Mouse (Mus musculus) stomach, embryonic 14.5 days (tissue): ENCODE data around the gene Gda. TPM values are rescaled to one million over a fixed set of nuclear protein-coding genes. Genes with fewer than 3 reads are reported as not detected.

ENCODE experiments used
- ATAC-seq: fragments of 200-750 bp; cut with Nextera tagmentation; 2 replicates; pipeline ENCODE4 v1.8.0; 2017; ENCODE audit warnings: low read depth, moderate TSS enrichment; ENCODE audit not compliant: insufficient number of reproducible peaks, insufficient read depth, low FRiP score
- H3K27ac ChIP-seq: fragments of 300-500 bp; sonication (generic); 2 replicates; pipeline ENCODE4 v1.5.1; 2014; ENCODE audit warnings: mild to moderate bottlenecking, low read length, moderate library complexity, mixed read lengths
- H3K27me3 ChIP-seq: fragments of 300-500 bp; sonication (generic); 2 replicates; pipeline ENCODE4 v1.6.1; 2014; ENCODE audit warnings: low read length, control low read depth, mixed read lengths; ENCODE audit not compliant: control insufficient read depth, insufficient read depth
- H3K36me3 ChIP-seq: fragments of 300-500 bp; sonication (generic); 2 replicates; pipeline ENCODE4 v1.6.1; 2014; ENCODE audit warnings: mild to moderate bottlenecking, control low read depth, low read length, moderate library complexity, mixed read lengths; ENCODE audit not compliant: control insufficient read depth, insufficient read depth
- H3K4me1 ChIP-seq: fragments of 300-500 bp; sonication (generic); 2 replicates; pipeline ENCODE4 v1.6.1; 2014; ENCODE audit warnings: low read length, control low read depth, mixed read lengths; ENCODE audit not compliant: control insufficient read depth, insufficient read depth
- H3K4me2 ChIP-seq: fragments of 300-500 bp; sonication (generic); replicated peaks from 2 replicates; pipeline ENCODE4 v1.6.1; 2014; ENCODE audit warnings: low read depth, low read length, control low read depth
- H3K4me3 ChIP-seq: fragments of 300-500 bp; sonication (generic); 2 replicates; pipeline ENCODE4 v1.5.1; 2014; ENCODE audit warnings: low read depth, low read length, control low read depth
- H3K9ac ChIP-seq: fragments of 300-500 bp; sonication (generic); replicated peaks from 2 replicates; pipeline ENCODE4 v1.6.1; 2014; ENCODE audit warnings: low read depth, mild to moderate bottlenecking, control low read depth, low read length, moderate library complexity, mixed read lengths
- H3K9me3 ChIP-seq: fragments of 300-500 bp; sonication (generic); 2 replicates; pipeline ENCODE4 v1.6.1; 2016; ENCODE audit warnings: low read depth, low read length, control low read depth; ENCODE audit not compliant: control insufficient read depth
- WGBS: fragments of 180-500 bp; shearing (Covaris S2); extraction: QIAGEN DNeasy Blood & Tissue Kit; methylation state at CpG from one replicate; pipeline ENCODE4 v1.1.7; 2014; 5-methylcytosine and 5-hydroxymethylcytosine counted together
- polyA plus RNA-seq: library from polyadenylated mRNA; unstranded; fragments of >200 nt; fragmentation: Nextera tagmentation; extraction: Ambion mirVana; gene quantifications from 2 replicates; pipeline ENCODE4 v1.2.1, GENCODE M21; 2014

Gda gene
- polyA plus RNA-seq, result 0.07 and 0.15 TPM in 2 replicates

- WGBS, result 67% methylated on average over 2 of the region's 2 CpGs
Observed at GRCm38 (mm10) chr19:21473345-21473744, at the start of gene Gda. Gda (minus strand) TSS chr19:21473445.

GRCm38 (mm10) chr19:21520280-21520679 is 47.0 kb upstream of the Gda start:
- Histone ChIP-seq H3K27ac (no peak overlapping the region), H3K4me2 (no peak overlapping the region), H3K27me3 (no peaks in the 10 kb centered on the region), H3K4me1 (no peaks in the 10 kb centered on the region), H3K9ac (no peak overlapping the region), H3K4me3 (no peak overlapping the region), H3K9me3 (no peaks in the 10 kb centered on the region), H3K36me3 (no peaks in the 10 kb centered on the region)
- 67% methylated on average over 2 of the region's 2 CpGs for WGBS
- no peak for ATAC-seq

More at GRCm38 (mm10) chr19:21473345-21473744, at the start of gene Gda:
- no peak for ATAC-seq
- H3K4me2 ChIP-seq, result peak within 1 kb of the TSS; percentile 87
- no peaks in the 10 kb centered on the region for H3K36me3 ChIP-seq
- H3K4me1 ChIP-seq, result no peaks in the 10 kb centered on the region
- no peak within 1 kb of the TSS for H3K9ac ChIP-seq
- no peaks in the 10 kb centered on the region; the same call in 1 of the 2 replicates for H3K27me3 ChIP-seq
- no peaks in the 10 kb centered on the region; the same call in 1 of the 2 replicates for H3K9me3 ChIP-seq
- peak within 1 kb of the TSS; percentile 34 for H3K4me3 ChIP-seq
- H3K27ac ChIP-seq, result no peak within 1 kb of the TSS

- ATAC-seq, result peak; percentile 65; the same call in 1 of the 2 replicates
- no peak overlapping the region for H3K4me3 ChIP-seq
- no peak overlapping the region for H3K4me2 ChIP-seq
- H3K9ac ChIP-seq, result no peak overlapping the region
- H3K4me1 ChIP-seq, result no peaks in the 10 kb centered on the region
- H3K9me3 ChIP-seq, result no peaks in the 10 kb centered on the region
- no peaks in the 10 kb centered on the region for H3K36me3 ChIP-seq
- no peak overlapping the region for H3K27ac ChIP-seq
- no peaks in the 10 kb centered on the region for H3K27me3 ChIP-seq
- 55% methylated on average over 3 of the region's 3 CpGs for WGBS
Observed at GRCm38 (mm10) chr19:21510116-21510515, 36.9 kb upstream of the Gda start.

DNA sequence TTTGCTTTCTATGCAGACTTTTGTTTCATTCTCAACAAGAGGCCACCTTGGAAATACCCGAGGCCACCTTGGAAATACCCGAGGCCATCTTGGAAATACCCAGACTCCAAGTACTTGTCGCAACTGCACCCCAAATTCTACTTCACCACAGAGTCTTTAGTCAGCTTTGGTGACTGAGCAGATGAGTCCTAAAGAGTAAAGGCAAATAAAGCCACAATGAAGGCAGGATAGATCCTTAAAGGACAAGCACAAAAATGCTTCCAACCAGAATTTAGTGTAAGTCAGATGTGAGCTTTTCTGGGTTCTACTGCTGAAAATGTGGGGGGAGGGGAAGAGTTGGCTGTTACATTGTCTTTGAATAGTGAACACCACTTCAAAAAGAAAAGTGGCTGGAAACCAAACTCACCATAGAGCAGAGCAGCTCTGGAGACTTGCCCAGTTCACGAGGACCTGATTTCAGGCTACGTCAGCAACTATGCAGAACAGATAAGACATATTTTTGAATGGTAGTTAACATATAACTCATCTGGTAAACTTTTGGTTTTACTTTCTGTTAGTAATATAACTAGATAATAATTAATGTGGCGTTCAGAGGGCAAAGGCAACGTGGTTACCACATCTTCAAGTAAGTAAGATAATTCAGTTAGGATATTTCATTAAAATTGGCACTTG is 34.5 kb upstream of the Gda start:
- Histone ChIP-seq H3K4me1 (no peaks in the 10 kb centered on the region), H3K27me3 (no peaks in the 10 kb centered on the region), H3K9ac (no peak overlapping the region), H3K9me3 (no peaks in the 10 kb centered on the region), H3K4me3 (no peak overlapping the region), H3K4me2 (no peak overlapping the region), H3K27ac (no peak overlapping the region), H3K36me3 (no peaks in the 10 kb centered on the region)
- ATAC-seq, result no peak
- 80% methylated on average over 7 of the region's 7 CpGs for WGBS

- ATAC-seq, result no peak
- Histone ChIP-seq H3K4me1 (no peaks in the 10 kb centered on the region), H3K9me3 (no peaks in the 10 kb centered on the region), H3K4me3 (no peak overlapping the region), H3K36me3 (no peaks in the 10 kb centered on the region), H3K27me3 (no peaks in the 10 kb centered on the region), H3K9ac (no peak overlapping the region), H3K4me2 (no peak overlapping the region), H3K27ac (no peak overlapping the region)
- 90% methylated on average over 2 of the region's 2 CpGs for WGBS
Observed at GRCm38 (mm10) chr19:21507133-21507532, 33.9 kb upstream of the Gda start.

DNA sequence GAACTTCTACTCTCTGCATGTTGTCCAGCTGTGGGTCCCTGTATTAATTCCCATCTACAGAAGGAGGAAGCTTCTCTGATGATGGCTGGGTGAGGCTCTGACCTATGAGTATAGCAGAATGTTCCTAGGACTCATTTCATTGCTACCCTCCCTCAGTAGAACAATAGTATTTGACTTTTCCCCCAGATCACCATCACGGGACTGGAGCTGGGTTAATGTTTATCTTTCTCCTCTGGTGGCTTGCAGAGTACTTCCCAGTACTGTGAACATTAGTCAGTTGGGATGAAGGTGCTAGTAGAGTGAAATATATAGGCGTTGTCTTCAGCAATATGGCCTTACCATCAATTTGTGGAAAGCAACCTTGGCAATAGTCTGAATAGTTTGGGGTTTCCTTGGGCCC is 31.5 kb upstream of the Gda start:
- no peak overlapping the region for H3K27ac ChIP-seq
- no peaks in the 10 kb centered on the region for H3K9me3 ChIP-seq
- no peaks in the 10 kb centered on the region for H3K4me1 ChIP-seq
- H3K9ac ChIP-seq, result no peak overlapping the region
- H3K4me2 ChIP-seq, result no peak overlapping the region
- no peak for ATAC-seq
- no peaks in the 10 kb centered on the region for H3K36me3 ChIP-seq
- no peak overlapping the region for H3K4me3 ChIP-seq
- no peaks in the 10 kb centered on the region for H3K27me3 ChIP-seq
- WGBS, result 57% methylated on average over 2 of the region's 2 CpGs

- Histone ChIP-seq H3K4me3 (no peak overlapping the region), H3K4me2 (no peak overlapping the region), H3K9ac (no peak overlapping the region), H3K36me3 (no peaks in the 10 kb centered on the region), H3K27me3 (no peaks in the 10 kb centered on the region), H3K4me1 (no peaks in the 10 kb centered on the region), H3K27ac (no peak overlapping the region), H3K9me3 (no peaks in the 10 kb centered on the region)
- 77% methylated on average over 2 of the region's 2 CpGs for WGBS
- no peak for ATAC-seq
Observed at GRCm38 (mm10) chr19:21499394-21499983, 26.2 kb upstream of the Gda start.

DNA sequence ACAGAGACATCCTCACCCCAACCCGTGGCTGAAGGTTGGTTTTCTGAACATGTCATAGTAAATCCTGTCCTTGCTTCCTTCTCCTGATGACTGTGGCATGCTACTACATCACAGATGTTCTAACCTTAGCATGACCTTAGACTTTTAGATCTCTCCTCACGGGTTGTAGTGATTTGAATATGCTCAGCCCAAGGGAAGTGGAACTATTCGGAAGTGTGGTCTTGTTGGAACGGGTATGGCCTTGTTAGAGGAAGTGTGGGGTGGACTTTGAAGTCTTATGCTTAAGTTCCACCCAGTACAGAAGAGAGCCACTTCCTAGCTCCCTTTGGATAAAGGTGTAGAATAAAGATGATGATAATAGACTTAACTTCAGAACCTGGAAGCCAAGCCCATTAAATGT is 22.6 kb upstream of the Gda start:
- Histone ChIP-seq H3K9ac (no peak overlapping the region), H3K27me3 (no peaks in the 10 kb centered on the region), H3K4me1 (no peaks in the 10 kb centered on the region), H3K4me2 (no peak overlapping the region), H3K4me3 (no peak overlapping the region), H3K9me3 (no peaks in the 10 kb centered on the region), H3K27ac (no peak overlapping the region), H3K36me3 (no peaks in the 10 kb centered on the region)
- ATAC-seq, result no peak
- WGBS, result 70% methylated on average over 4 of the region's 4 CpGs
